Mouse (Mus musculus) forebrain, embryonic 10.5 days (tissue): ENCODE measurements around the gene H2al2b. TPM values are rescaled to one million over a fixed set of nuclear protein-coding genes. Genes with fewer than 3 reads are reported as not detected.
"Not testable (repeated sequence)": the region's sequence is repeated elsewhere in the genome, so short reads cannot be mapped to it uniquely, and the experiment has no call there.

Experiments used
- DNase-seq: peaks from one replicate; pipeline ENCODE4 v3.0.0-alpha.2; 2017; ENCODE audit warnings: low spot score; ENCODE audit errors: extremely low spot score
- H3K27ac ChIP-seq: fragments of 300-500 bp; sonication (generic); 2 replicates; pipeline ENCODE4 v1.5.1; 2016; ENCODE audit warnings: mild to moderate bottlenecking
- H3K27me3 ChIP-seq: fragments of 300-500 bp; sonication (generic); 2 replicates; pipeline ENCODE4 v1.6.1; 2016; ENCODE audit warnings: mild to moderate bottlenecking; ENCODE audit not compliant: poor library complexity, severe bottlenecking
- H3K36me3 ChIP-seq: fragments of 300-500 bp; sonication (generic); replicated peaks from 2 replicates; pipeline ENCODE4 v1.6.1; 2016; ENCODE audit warnings: mild to moderate bottlenecking, moderate library complexity
- H3K4me1 ChIP-seq: fragments of 300-500 bp; sonication (generic); 2 replicates; pipeline ENCODE4 v1.6.1; 2016
- H3K4me3 ChIP-seq: fragments of 300-500 bp; sonication (generic); 2 replicates; pipeline ENCODE4 v1.5.1; 2016; ENCODE audit warnings: mild to moderate bottlenecking, moderate library complexity
- H3K9me3 ChIP-seq: fragments of 300-500 bp; sonication (generic); 2 replicates; pipeline ENCODE4 v1.6.1; 2016; ENCODE audit warnings: mild to moderate bottlenecking, moderate library complexity
- WGBS: fragments of 180-500 bp; shearing (Covaris S2); methylation state at CpG from one replicate; pipeline ENCODE4 v1.1.7; 2016; 5-methylcytosine and 5-hydroxymethylcytosine counted together
- polyA plus RNA-seq: library from polyadenylated mRNA; unstranded; fragments of >200 nt; fragmentation: Nextera tagmentation; extraction: Ambion mirVana; gene quantifications from 2 replicates; pipeline ENCODE4 v1.2.1, GENCODE M21; 2016

The H2al2b gene
- polyA plus RNA-seq: not detected in 2 replicates

DNA sequence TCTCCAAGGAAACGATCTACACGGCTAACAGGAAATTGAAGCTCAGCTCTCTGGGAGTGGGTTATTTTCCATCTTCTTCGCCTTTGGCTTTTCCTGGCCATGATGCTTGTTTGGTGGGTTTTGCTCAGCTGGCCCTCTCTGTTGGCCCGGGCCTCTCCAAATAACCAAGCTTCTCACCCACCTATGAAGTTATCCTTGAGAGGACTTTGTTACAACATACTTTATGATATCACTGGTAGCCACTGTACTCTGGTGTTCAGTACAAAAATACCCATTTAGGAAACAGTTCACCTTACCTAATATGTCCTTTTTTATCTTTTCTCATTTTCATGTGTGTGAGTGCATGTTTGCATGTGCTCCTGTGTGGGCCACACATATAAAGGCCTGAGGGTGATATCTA lies at the start of gene H2al2b:
Gene H2al2b, minus strand, starts transcription at position 101 of the 400 bp plus-strand sequence.
- DNase-seq, H3K4me3 ChIP-seq, H3K36me3 ChIP-seq, H3K27ac ChIP-seq, H3K27me3 ChIP-seq, H3K9me3 ChIP-seq, H3K4me1 ChIP-seq: not testable (repeated sequence)
- no CpG with 5 or more reads among the region's 4 CpGs for WGBS

Other genes starting within 250 kb of the H2al2b start
- gene H2al2c, start 121.6 kb downstream of the H2al2b start, polyA plus RNA-seq: not detected in 2 replicates
- not detected in 2 replicates for gene Sry, start 57.0 kb downstream of the H2al2b start, polyA plus RNA-seq
- 0.11 TPM in 1 of 2 replicates, not detected in the other for gene Gm4064, start 75.5 kb upstream of the H2al2b start, polyA plus RNA-seq
- not detected in 2 replicates for gene Rbmy, start 110.0 kb upstream of the H2al2b start, polyA plus RNA-seq
- not detected in 2 replicates for gene Gm10256, start 110.0 kb upstream of the H2al2b start, polyA plus RNA-seq
- 0.17 TPM in 1 of 2 replicates, not detected in the other for gene Gm10352, start 180.3 kb upstream of the H2al2b start, polyA plus RNA-seq
- gene Gm29289, start 211.9 kb upstream of the H2al2b start, polyA plus RNA-seq: not detected in 2 replicates